Mouse (Mus musculus) kidney, adult 11 months (tissue): ENCODE measurements around the gene Utf1.

ENCODE experiments used
- DNase-seq: peaks from one replicate; pipeline ENCODE4 v3.0.0; 2022

The Utf1 gene

GRCm38 (mm10) chr7:139943674-139944281 lies at the start of gene Utf1:
Gene Utf1, plus strand, starts transcription at chr7:139943789.
- DNase-seq: no peak

- DNase-seq: no peak
Measured at GRCm38 (mm10) chr7:139894655-139895557, 48.7 kb upstream of the Utf1 start, which contains the start of gene Kndc1. Gene Kndc1, plus strand, starts transcription at chr7:139894696.

GRCm38 (mm10) chr7:139896271-139896670 lies 47.3 kb upstream of the Utf1 start:
- no peak for DNase-seq

DNA sequence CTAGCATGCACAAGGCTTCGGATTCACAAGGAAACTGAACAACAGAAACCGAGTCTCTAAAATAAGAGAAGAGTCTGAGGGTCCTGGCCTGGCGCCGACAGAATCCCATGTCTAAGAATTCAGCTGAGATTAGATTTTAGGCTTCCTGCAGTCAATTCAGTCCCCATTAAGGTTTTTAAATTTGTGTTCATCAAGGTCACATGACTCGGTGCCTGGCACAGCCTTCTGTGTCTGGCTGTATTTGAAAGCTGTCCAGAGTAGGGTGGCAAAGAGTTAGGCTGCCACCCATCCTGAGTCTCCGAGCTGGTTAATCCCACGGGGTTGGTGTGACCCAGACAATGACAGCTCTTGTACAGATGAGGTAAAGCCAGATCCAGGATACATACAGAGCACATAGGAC lies 46.8 kb upstream of the Utf1 start:
- no peak for DNase-seq

DNA sequence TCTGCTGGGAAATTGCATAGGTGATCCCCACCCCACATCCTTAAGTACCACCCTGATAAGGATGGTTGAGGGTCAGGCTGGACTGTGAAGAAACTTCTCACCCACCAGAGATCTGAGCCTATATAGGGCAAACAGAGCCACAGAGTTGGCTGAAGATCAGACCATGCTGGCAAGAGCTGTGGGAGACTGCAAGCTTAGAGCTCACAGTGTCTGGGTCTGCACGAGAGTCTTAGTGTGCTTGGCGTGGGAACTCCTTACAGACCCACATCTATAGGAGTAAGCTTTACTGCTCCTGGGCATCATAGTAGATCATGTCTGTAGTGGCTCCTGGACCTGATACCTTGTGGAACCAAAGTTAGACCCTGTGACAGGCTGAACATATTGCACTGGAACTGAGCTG lies 45.0 kb upstream of the Utf1 start:
- DNase-seq: no peak

DNA sequence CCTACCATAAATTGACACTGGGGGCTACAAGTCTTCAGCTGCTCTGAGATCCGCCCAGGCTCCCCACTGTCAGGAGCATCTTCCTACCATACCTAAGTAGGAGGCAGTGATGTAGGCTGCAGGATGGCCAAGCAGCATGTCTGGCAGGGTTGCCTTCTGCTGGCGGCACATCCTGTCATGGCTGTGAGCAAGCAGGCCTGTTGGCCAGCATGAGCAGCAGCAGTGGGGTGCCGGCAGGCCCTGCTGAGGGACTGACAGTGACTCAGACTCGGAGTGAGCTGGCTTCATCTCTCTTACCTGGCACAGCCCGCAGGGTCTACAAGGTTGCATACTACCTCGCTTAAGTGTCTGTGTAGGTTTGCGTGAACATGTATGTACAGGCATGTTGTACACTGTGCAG lies 44.1 kb upstream of the Utf1 start:
- no peak for DNase-seq

DNA sequence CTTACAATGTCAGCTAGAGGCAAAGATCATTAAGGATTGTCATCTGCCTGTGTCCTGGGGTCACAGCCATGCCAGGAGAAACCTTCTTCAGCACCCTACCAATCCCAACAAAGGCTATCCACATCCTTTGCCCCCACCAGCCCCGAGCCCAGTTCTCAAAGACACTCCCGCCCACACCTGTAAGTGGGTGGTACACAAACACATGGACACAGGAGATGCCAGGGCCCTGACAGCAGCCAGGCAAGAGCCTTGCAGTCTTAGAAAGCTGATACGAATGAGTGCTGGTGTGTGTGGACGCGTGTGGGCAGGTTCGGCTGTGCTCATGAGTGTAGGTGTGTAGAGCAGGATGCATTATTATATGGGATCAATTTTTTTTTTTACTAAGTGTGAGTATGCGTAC lies 43.1 kb upstream of the Utf1 start:
- no peak for DNase-seq

DNA sequence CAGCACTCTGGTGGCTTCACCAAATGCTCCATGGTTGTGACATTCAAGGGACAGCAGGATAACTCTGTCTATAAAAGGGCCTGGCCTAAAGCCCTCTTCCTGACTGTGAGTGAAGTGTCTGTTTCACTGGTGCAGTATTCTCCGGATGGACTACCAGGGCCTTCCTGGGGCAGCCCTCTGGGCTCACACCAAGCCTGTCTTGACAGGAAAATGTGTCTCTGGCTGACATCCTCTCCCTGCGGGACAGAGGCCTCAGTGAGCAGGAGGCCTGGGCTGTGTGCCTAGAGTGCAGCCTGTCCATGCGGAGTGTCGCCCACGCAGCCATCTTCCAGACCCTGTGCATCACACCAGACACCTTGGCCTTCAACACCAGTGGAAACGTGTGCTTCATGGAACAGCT lies 42.7 kb upstream of the Utf1 start:
- DNase-seq: no peak

- no peak for DNase-seq
Measured at GRCm38 (mm10) chr7:139901981-139902380, 41.6 kb upstream of the Utf1 start.

GRCm38 (mm10) chr7:139905261-139905660 lies 38.3 kb upstream of the Utf1 start:
- no peak for DNase-seq

DNA sequence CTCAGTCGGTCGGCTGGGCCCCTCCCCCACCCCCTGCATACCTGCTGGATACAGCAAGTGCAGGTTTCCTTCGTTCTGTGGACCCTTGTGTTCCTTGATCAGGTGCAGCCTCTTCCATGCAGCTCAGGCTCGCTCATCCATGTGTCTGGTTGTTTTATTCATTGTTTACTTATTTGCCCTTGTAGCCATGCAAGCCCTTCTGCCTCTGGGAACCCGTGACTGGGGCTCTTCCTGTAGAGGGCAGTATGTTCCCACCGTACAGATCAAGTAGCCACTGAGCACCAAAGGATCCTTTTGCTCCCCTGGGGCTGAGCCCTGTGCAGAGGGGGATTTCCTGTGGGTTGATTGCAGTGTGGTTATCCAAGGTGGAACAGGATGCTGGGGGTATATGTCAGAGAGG lies 37.9 kb upstream of the Utf1 start:
- peak; percentile 13 for DNase-seq

GRCm38 (mm10) chr7:139908176-139908575 lies 35.4 kb upstream of the Utf1 start:
- DNase-seq: no peak

DNA sequence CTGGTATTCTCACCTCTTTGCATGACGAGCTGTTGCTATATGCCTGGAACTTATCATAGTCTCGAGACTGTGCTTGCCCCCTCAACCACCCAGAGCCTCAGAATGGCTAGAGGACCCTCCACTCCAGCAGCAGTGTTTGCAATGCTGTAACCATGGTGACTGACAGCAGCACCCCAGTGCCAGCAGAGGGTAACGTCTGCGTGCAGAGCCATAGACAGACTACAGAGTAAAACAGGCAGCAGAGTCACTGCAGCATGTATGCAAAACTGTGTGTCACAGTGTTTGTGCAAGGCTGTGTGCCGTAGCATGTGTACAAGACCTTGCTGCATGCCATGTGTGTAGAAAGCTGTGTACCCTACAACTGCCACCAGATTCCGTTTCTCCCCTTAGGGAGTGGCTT lies 34.1 kb upstream of the Utf1 start:
- DNase-seq: no peak

GRCm38 (mm10) chr7:139910204-139910835 lies 33.3 kb upstream of the Utf1 start:
- DNase-seq: no peak

DNA sequence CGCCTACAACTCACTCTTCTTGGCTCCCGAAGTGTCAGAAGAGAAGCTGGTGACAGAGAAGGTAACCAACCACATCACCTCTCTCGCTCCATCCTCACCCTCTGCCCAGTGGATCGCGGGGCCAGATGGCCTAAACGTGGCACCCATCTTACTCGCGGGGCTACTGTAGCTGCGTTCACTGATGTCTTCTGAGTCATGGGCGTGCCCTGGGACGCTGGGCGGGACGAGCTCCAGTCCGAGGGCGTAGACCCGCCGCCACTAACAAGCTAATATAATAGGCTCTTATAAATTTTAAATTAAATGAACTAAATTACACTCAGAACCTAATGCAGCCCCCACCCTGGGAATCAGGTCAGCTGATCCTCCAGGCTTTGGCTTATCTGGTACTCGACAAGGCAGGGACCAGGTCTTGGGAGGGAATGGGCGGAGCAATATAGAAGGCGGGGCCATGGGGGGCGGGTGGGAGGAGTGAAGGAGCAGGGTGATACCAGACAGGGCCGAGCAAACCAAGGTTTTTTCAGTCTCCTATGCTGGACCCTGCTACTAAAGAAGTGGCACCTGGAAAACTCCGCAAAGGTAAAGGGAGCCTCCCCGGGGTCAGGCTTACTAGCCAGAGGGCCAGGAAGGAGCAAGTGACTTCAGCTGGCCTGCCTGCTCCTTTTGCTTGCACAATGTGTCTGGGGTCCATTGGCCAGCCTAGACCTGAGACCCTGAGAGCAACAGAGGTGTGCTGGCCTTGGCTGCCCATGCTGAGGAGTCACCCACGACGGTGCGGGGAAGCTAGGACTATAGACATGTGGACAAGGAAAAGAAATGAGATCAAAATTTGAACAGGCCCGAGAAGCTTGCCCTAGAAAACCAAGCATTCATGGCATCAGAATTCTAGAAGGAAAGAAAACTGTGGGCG lies 29.2 kb upstream of the Utf1 start:
- DNase-seq: no peak

- DNase-seq: no peak
Measured at GRCm38 (mm10) chr7:139915646-139916257, 27.8 kb upstream of the Utf1 start.

GRCm38 (mm10) chr7:139916345-139916744 lies 27.2 kb upstream of the Utf1 start:
- DNase-seq: no peak

DNA sequence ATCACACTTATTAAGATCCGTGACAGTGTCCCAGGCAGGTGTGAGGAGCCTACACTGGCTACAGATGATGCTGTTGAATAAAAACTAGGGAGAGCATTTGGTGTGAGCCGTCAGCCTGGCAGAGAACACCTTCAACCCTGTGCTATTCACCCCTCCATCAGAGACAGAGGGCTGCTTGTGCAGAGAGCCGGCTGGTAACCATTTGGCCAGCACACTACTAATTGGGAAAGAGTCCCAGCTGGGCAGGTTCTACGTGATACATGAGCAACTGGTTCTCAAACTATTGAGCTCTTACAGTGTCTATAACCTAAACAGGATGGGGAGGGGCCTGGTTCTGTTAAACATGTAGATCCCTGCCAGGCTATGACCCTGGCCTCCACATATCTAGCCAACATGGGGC lies 25.3 kb upstream of the Utf1 start:
- DNase-seq: no peak

DNA sequence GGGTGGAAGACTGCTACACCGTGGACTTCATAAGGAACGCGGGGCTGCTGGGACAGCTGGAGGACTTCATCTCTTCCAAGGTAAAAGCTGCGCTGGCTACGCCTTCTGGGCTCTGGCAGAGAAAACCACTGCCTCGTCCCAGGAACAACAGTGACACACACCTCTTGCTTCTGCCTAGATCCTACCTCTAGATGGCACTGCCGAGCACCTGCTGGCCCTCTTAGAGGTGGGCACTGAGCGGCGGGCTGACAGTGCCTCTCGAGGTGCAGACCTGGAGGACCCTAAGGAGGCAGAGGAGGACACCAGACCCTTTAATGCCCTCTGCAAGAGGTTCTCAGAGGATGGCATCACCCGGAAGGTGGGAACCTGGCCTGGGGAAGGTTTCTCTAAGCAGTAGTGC lies 12.9 kb upstream of the Utf1 start:
- no peak for DNase-seq

DNA sequence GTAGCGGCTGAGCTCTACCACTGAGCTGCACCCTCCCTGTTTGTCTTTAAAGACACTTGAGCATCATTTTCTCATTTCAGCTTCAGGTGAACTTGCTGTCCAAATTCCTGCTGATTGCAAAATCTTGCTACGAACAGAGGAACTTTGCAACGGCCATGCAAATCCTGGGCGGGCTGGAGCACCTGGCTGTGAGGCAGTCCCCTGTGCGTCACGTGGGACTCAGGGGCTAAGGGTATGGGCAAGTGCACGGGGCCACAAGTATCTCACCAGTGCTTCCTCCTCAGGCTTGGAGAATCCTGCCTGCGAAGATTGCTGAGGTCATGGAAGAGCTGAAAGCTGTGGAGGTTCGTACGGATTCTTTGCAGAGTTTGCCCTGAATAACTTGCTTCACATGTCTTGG lies 6.9 kb upstream of the Utf1 start:
- DNase-seq: no peak

GRCm38 (mm10) chr7:139937138-139937537 lies 6.5 kb upstream of the Utf1 start:
- no peak for DNase-seq

DNA sequence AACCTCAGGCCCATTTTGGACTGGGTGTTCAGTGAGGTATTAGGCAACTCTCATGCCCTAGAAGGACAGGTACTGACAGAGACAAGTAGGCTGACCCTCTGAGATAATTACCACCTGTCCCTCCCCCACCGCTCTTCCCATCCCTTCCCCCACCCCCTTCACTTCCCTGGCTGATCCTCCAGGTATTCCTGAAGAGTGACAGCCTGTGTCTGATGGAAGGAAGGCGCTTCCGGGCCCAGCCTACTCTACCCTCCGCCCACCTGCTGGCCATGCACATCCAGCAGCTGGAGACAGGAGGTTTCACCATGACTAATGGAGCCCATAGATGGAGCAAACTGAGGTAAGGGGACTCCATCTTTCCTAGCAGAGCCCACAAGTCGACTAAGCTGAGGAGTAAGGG lies 5.8 kb upstream of the Utf1 start:
- no peak for DNase-seq
